Mouse (Mus musculus): ENCODE results near the gene Baat. TPM values are rescaled to one million over a fixed set of nuclear protein-coding genes. Genes with fewer than 3 reads are reported as not detected.
"Not testable (repeated sequence)": the region's sequence is repeated elsewhere in the genome, so short reads cannot be mapped to it uniquely, and the experiment has no call there.

Gene Baat
- polyA plus RNA-seq, 1 experiment from 2014 or later: 0.20 TPM

DNA sequence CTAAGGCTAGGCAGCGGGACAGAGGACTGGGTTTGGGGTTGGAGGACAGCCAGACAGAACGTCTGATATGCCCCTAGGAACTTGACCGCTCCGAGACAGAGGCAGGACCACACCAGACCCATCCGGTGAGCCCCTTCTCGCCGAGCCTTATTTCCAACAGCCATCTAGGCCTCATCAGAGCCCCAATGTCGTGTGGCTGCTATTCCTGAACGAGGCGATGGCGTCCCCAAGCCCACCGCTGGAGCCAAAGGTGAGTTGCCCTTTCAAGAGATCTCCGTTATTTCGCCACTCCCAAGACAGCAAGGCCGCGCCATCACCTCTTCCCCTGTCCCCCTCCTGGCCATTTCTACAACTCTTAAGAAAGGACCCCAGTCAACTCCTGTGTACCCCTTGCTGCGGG is 15.0 kb upstream of the Baat start:
- Histone ChIP-seq H3K36me3 (ENCODE audit: insufficient read depth, low read length) (0 out of 2 replicates have a peak, but pooled peaks cover 3% of the 10 kb centered on the region), H3K27ac (peak overlapping the region; percentile 47; the same call in 1 of the 2 replicates), H3K4me1 (replicated peaks; ENCODE audit: insufficient read depth, low read length) (peaks cover 3% of the 10 kb centered on the region; the same call in 1 of the 2 replicates), H3K9me3 (replicated peaks; ENCODE audit: low read length) (no peaks in the 10 kb centered on the region), H3K27me3 (ENCODE audit: insufficient read depth, low read length) (no peaks in the 10 kb centered on the region), H3K4me3 (replicated peaks; ENCODE audit: low read depth, low read length) (peak overlapping the region; percentile 71), H3K4me2 (ENCODE audit: low read length) (peak overlapping the region; percentile 76), H3K9ac (ENCODE audit: low read depth, low read length) (peak overlapping the region; percentile 71)
- TF ChIP-seq CTCF (IDR thresholded peaks at IDR 0.05; ENCODE audit: low read depth): 0 out of 2 replicates have a peak, but pooled peaks have one; percentile 13
- ATAC-seq (replicated peaks; ENCODE audit: low FRiP score, low read depth) (peak; percentile 34), DNase-seq (ENCODE audit: low spot score) (peak; percentile 38)
- WGBS: under 1% methylated on average over 17 of the region's 17 CpGs

DNA sequence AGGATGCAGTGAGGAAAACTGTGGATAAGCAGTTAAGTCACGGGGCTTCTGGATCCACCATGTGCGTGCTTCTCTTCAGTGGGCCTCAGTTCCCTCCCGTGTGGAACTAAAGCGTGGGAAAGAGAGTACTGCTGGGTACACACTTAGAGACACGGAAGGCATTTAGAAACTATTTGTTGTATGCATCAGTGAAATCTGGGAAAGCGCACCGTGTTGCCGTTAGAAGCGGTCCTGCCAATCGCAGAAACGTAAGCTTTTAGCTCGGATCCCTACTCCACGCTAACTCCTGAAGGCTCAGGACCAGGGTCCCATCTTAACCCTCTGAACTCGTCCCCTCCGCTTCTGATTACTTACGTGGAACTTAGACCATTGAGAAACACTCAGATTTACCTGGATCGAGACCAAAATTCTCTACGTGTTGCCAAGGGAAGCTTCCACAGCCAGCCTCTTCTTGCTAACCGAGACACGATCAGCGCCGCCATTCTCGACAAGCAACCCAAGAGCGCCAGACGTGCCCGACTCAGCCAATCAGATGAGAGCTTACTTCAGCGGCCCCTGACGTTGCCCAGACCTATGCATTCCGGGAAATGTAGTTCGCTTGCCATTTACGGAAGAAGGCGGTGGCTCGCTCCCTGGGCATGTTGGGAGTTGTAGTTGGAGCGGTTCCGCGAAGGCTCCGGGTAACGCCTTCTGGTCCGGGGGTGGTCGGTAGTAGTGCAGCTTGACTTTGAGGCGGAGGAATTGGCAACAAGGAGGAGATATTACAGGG is 14.4 kb upstream of the Baat start, which contains the start of the genes Mrpl50 and Zfp189:
Mrpl50 (minus strand) TSS at position 522 of the 769 bp plus-strand sequence.
Zfp189 (plus strand) TSS at position 605 of the 769 bp plus-strand sequence.
- peak within 1 kb of the TSS; percentile 72 for H3K27ac ChIP-seq
- peak; percentile 99 for ATAC-seq (replicated peaks; ENCODE audit: low FRiP score, low read depth)

DNA sequence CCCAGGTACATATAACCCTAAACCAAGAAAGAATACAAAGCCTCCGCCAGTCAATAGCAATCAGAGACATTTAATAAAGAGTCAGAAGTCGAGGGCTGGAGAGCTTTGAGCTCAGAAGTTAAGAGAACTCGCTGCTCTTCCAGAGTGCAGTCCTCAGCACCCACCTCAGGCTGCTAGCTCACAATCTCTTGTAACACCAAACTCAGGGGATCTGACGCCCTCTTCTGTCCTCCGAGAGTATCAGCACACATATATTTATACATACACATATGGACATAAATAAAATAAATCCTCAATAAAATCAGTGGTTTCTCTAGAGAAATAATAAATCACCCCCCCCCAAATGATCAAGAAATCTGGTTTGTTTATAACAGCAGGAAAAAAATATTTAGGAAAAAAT is 13.1 kb upstream of the Baat start:
- peak overlapping the region; percentile 45; the same call in 1 of the 2 replicates for H3K4me2 ChIP-seq (ENCODE audit: low read length)
- DNase-seq (ENCODE audit: low spot score) (peak; percentile 14), ATAC-seq (replicated peaks; ENCODE audit: low FRiP score, low read depth) (no peak)
- H3K27ac ChIP-seq: no peak overlapping the region
- peak; percentile 39; the same call in 1 of the 2 replicates for TF ChIP-seq CTCF (IDR thresholded peaks at IDR 0.05; ENCODE audit: low read depth)
- no peak overlapping the region for H3K4me3 ChIP-seq (replicated peaks; ENCODE audit: low read depth, low read length)
- peaks cover 3% of the 10 kb centered on the region; the same call in 1 of the 2 replicates for H3K4me1 ChIP-seq (replicated peaks; ENCODE audit: insufficient read depth, low read length)
- no peaks in the 10 kb centered on the region for H3K9me3 ChIP-seq (replicated peaks; ENCODE audit: low read length)
- 0 out of 2 replicates have a peak, but pooled peaks cover 3% of the 10 kb centered on the region for H3K36me3 ChIP-seq (ENCODE audit: insufficient read depth, low read length)
- H3K9ac ChIP-seq (ENCODE audit: low read depth, low read length): no peak overlapping the region
- no peaks in the 10 kb centered on the region for H3K27me3 ChIP-seq (ENCODE audit: insufficient read depth, low read length)
- 78% methylated on average over 5 of the region's 5 CpGs for WGBS

More for the DNA sequence above, 14.4 kb upstream of the Baat start, which contains the start of the genes Mrpl50 and Zfp189:
- under 1% methylated on average over 41 of the region's 41 CpGs for WGBS
- peak; percentile 99 for DNase-seq (ENCODE audit: low spot score)
- Histone ChIP-seq H3K9ac (ENCODE audit: low read depth, low read length) (peak within 1 kb of the TSS; percentile 71), H3K36me3 (ENCODE audit: insufficient read depth, low read length) (0 out of 2 replicates have a peak, but pooled peaks cover 3% of the 10 kb centered on the region), H3K4me1 (replicated peaks; ENCODE audit: insufficient read depth, low read length) (peaks cover 3% of the 10 kb centered on the region; the same call in 1 of the 2 replicates), H3K4me3 (replicated peaks; ENCODE audit: low read depth, low read length) (peak within 1 kb of the TSS; percentile 71), H3K27me3 (ENCODE audit: insufficient read depth, low read length) (no peaks in the 10 kb centered on the region), H3K4me2 (ENCODE audit: low read length) (peak within 1 kb of the TSS; percentile 76), H3K9me3 (replicated peaks; ENCODE audit: low read length) (no peaks in the 10 kb centered on the region)
- no peak for TF ChIP-seq CTCF (IDR thresholded peaks at IDR 0.05; ENCODE audit: low read depth)

GRCm38 (mm10) chr4:49514441-49514840 is 8.1 kb upstream of the Baat start:
- no peak for DNase-seq (ENCODE audit: low spot score)
- H3K4me1 ChIP-seq (replicated peaks; ENCODE audit: insufficient read depth, low read length): 0 out of 2 replicates have a peak, but pooled peaks cover 3% of the 10 kb centered on the region
- no peak for ATAC-seq (replicated peaks; ENCODE audit: low FRiP score, low read depth)
- H3K36me3 ChIP-seq (ENCODE audit: insufficient read depth, low read length): peaks cover 25% of the 10 kb centered on the region
- no peak overlapping the region for H3K9ac ChIP-seq (ENCODE audit: low read depth, low read length)
- no peaks in the 10 kb centered on the region for H3K9me3 ChIP-seq (replicated peaks; ENCODE audit: low read length)
- H3K4me3 ChIP-seq (replicated peaks; ENCODE audit: low read depth, low read length): no peak overlapping the region
- no peak for TF ChIP-seq CTCF (IDR thresholded peaks at IDR 0.05; ENCODE audit: low read depth)
- no peak overlapping the region for H3K27ac ChIP-seq
- no peaks in the 10 kb centered on the region for H3K27me3 ChIP-seq (ENCODE audit: insufficient read depth, low read length)
- no peak overlapping the region for H3K4me2 ChIP-seq (ENCODE audit: low read length)
- 95% methylated on average over 6 of the region's 6 CpGs for WGBS

GRCm38 (mm10) chr4:49512636-49513035 is 6.3 kb upstream of the Baat start:
- H3K4me3 ChIP-seq (replicated peaks; ENCODE audit: low read depth, low read length): no peak overlapping the region
- DNase-seq (ENCODE audit: low spot score) (no peak), ATAC-seq (replicated peaks; ENCODE audit: low FRiP score, low read depth) (no peak)
- no peaks in the 10 kb centered on the region for H3K4me1 ChIP-seq (replicated peaks; ENCODE audit: insufficient read depth, low read length)
- no peak overlapping the region for H3K9ac ChIP-seq (ENCODE audit: low read depth, low read length)
- no peaks in the 10 kb centered on the region for H3K27me3 ChIP-seq (ENCODE audit: insufficient read depth, low read length)
- H3K36me3 ChIP-seq (ENCODE audit: insufficient read depth, low read length): peaks cover 25% of the 10 kb centered on the region
- H3K4me2 ChIP-seq (ENCODE audit: low read length): no peak overlapping the region
- no peak for TF ChIP-seq CTCF (IDR thresholded peaks at IDR 0.05; ENCODE audit: low read depth)
- H3K27ac ChIP-seq: no peak overlapping the region
- H3K9me3 ChIP-seq (replicated peaks; ENCODE audit: low read length): no peaks in the 10 kb centered on the region
- 89% methylated on average over 4 of the region's 4 CpGs for WGBS

DNA sequence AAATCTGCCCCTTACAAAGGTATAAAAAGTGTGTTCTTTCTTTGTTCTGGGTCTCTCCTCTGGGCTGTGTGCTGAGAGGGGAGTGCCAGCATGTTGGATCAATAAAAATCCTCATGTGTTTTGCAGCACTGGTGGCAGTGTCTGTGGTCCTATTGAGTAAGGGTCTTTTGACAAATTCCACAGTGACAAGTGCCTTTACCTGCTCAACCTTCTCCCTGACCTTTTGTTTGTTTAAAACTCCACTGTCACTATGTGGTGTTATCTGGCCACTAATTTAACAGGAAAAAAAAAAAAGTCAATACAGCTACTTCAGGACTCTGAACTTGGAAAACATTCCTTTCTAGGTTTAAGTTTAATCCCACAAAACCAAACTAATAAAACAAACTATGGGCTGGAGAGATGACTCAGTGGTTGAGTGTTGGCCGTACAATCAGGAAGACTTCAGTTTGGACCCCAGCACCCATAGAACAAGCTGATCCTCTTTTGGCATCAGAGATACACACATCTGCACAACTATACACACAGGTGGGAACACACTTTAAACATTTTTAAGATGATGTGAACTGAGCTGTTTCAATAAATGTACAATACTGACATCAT is 4.0 kb upstream of the Baat start:
- H3K9ac ChIP-seq (ENCODE audit: low read depth, low read length); H3K27me3 ChIP-seq (ENCODE audit: insufficient read depth, low read length); H3K27ac ChIP-seq; H3K4me3 ChIP-seq (replicated peaks; ENCODE audit: low read depth, low read length); ATAC-seq (replicated peaks; ENCODE audit: low FRiP score, low read depth); DNase-seq (ENCODE audit: low spot score); H3K4me2 ChIP-seq (ENCODE audit: low read length); H3K9me3 ChIP-seq (replicated peaks; ENCODE audit: low read length); H3K4me1 ChIP-seq (replicated peaks; ENCODE audit: insufficient read depth, low read length): not testable (repeated sequence)
- WGBS: 72% methylated on average over 1 of the region's 1 CpGs
- H3K36me3 ChIP-seq (ENCODE audit: insufficient read depth, low read length): peaks cover 25% of the 10 kb centered on the region
